7 mouse cellular contexts compared by ENCODE assay signal in genomic region chr17:86964041-86964440, GRCm38 (mm10). TPM values are rescaled to one million over a fixed set of nuclear protein-coding genes. Genes with fewer than 3 reads are reported as not detected.
DNase-seq lines count a peak whose midpoint lies in the region; ATAC-seq and TF ChIP-seq lines count a peak whose summit lies in the region.

No protein-coding gene starts in this region.

- peak overlapping the region; percentile 88 for H3K9ac ChIP-seq in lung, embryonic 15.5 days
- H3K9ac ChIP-seq in embryonic facial prominence, embryonic 13.5 days, result peak overlapping the region; percentile 89
- peak overlapping the region; percentile 90 for H3K9ac ChIP-seq in hindbrain, postnatal 0 days (replicated peaks; ENCODE audit: low read length)

- H3K4me2 ChIP-seq in lung, embryonic 15.5 days, result peak overlapping the region; percentile 92
- H3K4me2 ChIP-seq in embryonic facial prominence, embryonic 13.5 days, result peak overlapping the region; percentile 80
- peak overlapping the region; percentile 87 for H3K4me2 ChIP-seq in hindbrain, postnatal 0 days (ENCODE audit: low read depth, low read length)

- H3K27me3 ChIP-seq in lung, embryonic 15.5 days, result no peaks in the 10 kb centered on the region
- H3K27me3 ChIP-seq in embryonic facial prominence, embryonic 13.5 days, result no peaks in the 10 kb centered on the region
- no peaks in the 10 kb centered on the region for H3K27me3 ChIP-seq in hindbrain, postnatal 0 days (ENCODE audit: insufficient read depth, low read length)

- ATAC-seq in lung, embryonic 15.5 days (ENCODE audit: borderline replicate concordance, extremely low read depth, low FRiP score, low TSS enrichment), result no peak
- ATAC-seq in embryonic facial prominence, embryonic 13.5 days (ENCODE audit: insufficient number of reproducible peaks, insufficient read depth, low FRiP score, low TSS enrichment, low read depth), result no peak
- ATAC-seq in hindbrain, postnatal 0 days, result no peak

- peaks cover 42% of the 10 kb centered on the region for H3K4me1 ChIP-seq in lung, embryonic 15.5 days
- H3K4me1 ChIP-seq in embryonic facial prominence, embryonic 13.5 days, result peaks cover 60% of the 10 kb centered on the region
- peaks cover 28% of the 10 kb centered on the region for H3K4me1 ChIP-seq in hindbrain, postnatal 0 days (ENCODE audit: insufficient read depth, low read length)

- peak overlapping the region; percentile 91 for H3K27ac ChIP-seq in lung, embryonic 15.5 days
- H3K27ac ChIP-seq in embryonic facial prominence, embryonic 13.5 days, result peak overlapping the region; percentile 93
- peak overlapping the region; percentile 90; the same call in 1 of the 2 replicates for H3K27ac ChIP-seq in hindbrain, postnatal 0 days
- H3K27ac ChIP-seq in macrophage, result no peak overlapping the region

- H3K36me3 ChIP-seq in lung, embryonic 15.5 days, result no peaks in the 10 kb centered on the region
- 0 out of 2 replicates have a peak, but pooled peaks cover 4% of the 10 kb centered on the region for H3K36me3 ChIP-seq in embryonic facial prominence, embryonic 13.5 days
- no peaks in the 10 kb centered on the region for H3K36me3 ChIP-seq in hindbrain, postnatal 0 days (ENCODE audit: insufficient read depth, low read length)
- H3K36me3 ChIP-seq in macrophage (ENCODE audit: inconsistent target), result no peaks in the 10 kb centered on the region; the same call in 1 of the 2 replicates

- 1% methylated on average over 6 of the region's 6 CpGs for WGBS in lung, embryonic 15.5 days
- WGBS in embryonic facial prominence, embryonic 13.5 days, result 0% methylated on average over 6 of the region's 6 CpGs
- under 1% methylated on average over 6 of the region's 6 CpGs for WGBS in hindbrain, postnatal 0 days
- 4% methylated on average over 4 of the region's 6 CpGs for WGBS in macrophage (ENCODE audit: missing documents)

- H3K4me3 ChIP-seq in lung, embryonic 15.5 days, result peak overlapping the region; percentile 89
- peak overlapping the region; percentile 86 for H3K4me3 ChIP-seq in embryonic facial prominence, embryonic 13.5 days
- H3K4me3 ChIP-seq in hindbrain, postnatal 0 days (ENCODE audit: low read length), result peak overlapping the region; percentile 81
- H3K4me3 ChIP-seq in macrophage (ENCODE audit: inconsistent target), result peak overlapping the region; percentile 43

- no peaks in the 10 kb centered on the region for H3K9me3 ChIP-seq in lung, embryonic 15.5 days
- H3K9me3 ChIP-seq in embryonic facial prominence, embryonic 13.5 days, result no peaks in the 10 kb centered on the region
- no peaks in the 10 kb centered on the region for H3K9me3 ChIP-seq in hindbrain, postnatal 0 days (ENCODE audit: low read length)

- peaks cover 56% of the 10 kb centered on the region for H3K79me2 ChIP-seq in macrophage (ENCODE audit: inconsistent target)

- no peak for DNase-seq in lung, postnatal 4 days
- peak; percentile 38 for DNase-seq in hindbrain, postnatal 0 days (ENCODE audit: low spot score)
- no peak for DNase-seq in thymus, postnatal 36 days
- no peak for DNase-seq in layer of hippocampus, adult 11-12 months (ENCODE audit: low spot score)

- TF ChIP-seq CTCF in hindbrain, postnatal 0 days (IDR thresholded peaks at IDR 0.05; ENCODE audit: low read depth), result no peak

RNA-seq across cellular contexts. Expression of gene Rhoq, which starts 1.2 kb away (rescaled TPM):
- polyA plus RNA-seq in lung, embryonic 15.5 days (2015; fragmentation: Nextera tagmentation; extraction: Ambion mirVana), result 12.1 and 13.0 TPM in 2 replicates
- 18.2 and 22.5 TPM in 2 replicates for polyA plus RNA-seq in embryonic facial prominence, embryonic 13.5 days (2015; fragmentation: Nextera tagmentation; extraction: Ambion mirVana)
- total RNA-seq in hindbrain, postnatal 0 days (2014; rRNA removed), result 24.1 and 51.7 TPM in 2 replicates
- polyA plus RNA-seq in hindbrain, postnatal 0 days (2015; fragmentation: Nextera tagmentation; extraction: Ambion mirVana), result 5.9 and 6.7 TPM in 2 replicates
- 10 to 100 TPM in 24 of 26 experiments, 1 to 10 TPM in 2; 6.9 to 54.0 (median 22.5) TPM for total RNA-seq in macrophage (2018; cell fraction: chromatin; rRNA removed)
- 10 to 100 TPM; 29.7 to 50.1 (median 38.2) TPM for total RNA-seq in macrophage (2018; cell fraction: cytosol; rRNA removed)
- 10 to 100 TPM; 22.7 to 58.5 (median 35.8) TPM for total RNA-seq in macrophage (2018; cell fraction: nucleus; rRNA removed)
- 21.2 to 41.7 TPM (median 31.1 TPM) in 3 replicates for polyA plus RNA-seq in macrophage (2018)

RNA-seq across cellular contexts. Expression of gene Atp6v1e2, which starts 16.3 kb away (rescaled TPM):
- 0.21 TPM in 1 of 2 replicates, not detected in the other for polyA plus RNA-seq in lung, embryonic 15.5 days (2015; fragmentation: Nextera tagmentation; extraction: Ambion mirVana)
- not detected in 2 replicates for polyA plus RNA-seq in embryonic facial prominence, embryonic 13.5 days (2015; fragmentation: Nextera tagmentation; extraction: Ambion mirVana)
- total RNA-seq in hindbrain, postnatal 0 days (2014; rRNA removed), result not detected in 2 replicates
- polyA plus RNA-seq in hindbrain, postnatal 0 days (2015; fragmentation: Nextera tagmentation; extraction: Ambion mirVana), result 0.24 TPM in 1 of 2 replicates, not detected in the other
- not detected for total RNA-seq in macrophage (2018; cell fraction: chromatin; rRNA removed)
- not detected for total RNA-seq in macrophage (2018; cell fraction: cytosol; rRNA removed)
- total RNA-seq in macrophage (2018; cell fraction: nucleus; rRNA removed), result not detected
- polyA plus RNA-seq in macrophage (2018), result not detected in 3 replicates

RNA-seq across cellular contexts. Expression of gene Tmem247, which starts 46.9 kb away (rescaled TPM):
- not detected in 2 replicates for polyA plus RNA-seq in lung, embryonic 15.5 days (2015; fragmentation: Nextera tagmentation; extraction: Ambion mirVana)
- not detected in 2 replicates for polyA plus RNA-seq in embryonic facial prominence, embryonic 13.5 days (2015; fragmentation: Nextera tagmentation; extraction: Ambion mirVana)
- total RNA-seq in hindbrain, postnatal 0 days (2014; rRNA removed), result not detected in 2 replicates
- polyA plus RNA-seq in hindbrain, postnatal 0 days (2015; fragmentation: Nextera tagmentation; extraction: Ambion mirVana), result not detected in 2 replicates
- total RNA-seq in macrophage (2018; cell fraction: chromatin; rRNA removed), result not detected
- total RNA-seq in macrophage (2018; cell fraction: cytosol; rRNA removed), result not detected
- total RNA-seq in macrophage (2018; cell fraction: nucleus; rRNA removed), result not detected
- polyA plus RNA-seq in macrophage (2018), result not detected in 3 replicates
